Mouse (Mus musculus) retina, embryonic 14.5 days (tissue): ENCODE measurements around the gene Olfr1271.
"Not testable (repeated sequence)": the region's sequence is repeated elsewhere in the genome, so short reads cannot be mapped to it uniquely, and the experiment has no call there.

Source experiments
- DNase-seq: peaks from one replicate; pipeline ENCODE4 v3.0.0-alpha.2; 2015; ENCODE audit warnings: low spot score

The Olfr1271 gene

GRCm38 (mm10) chr2:90270932-90271331 is at the start of gene Olfr1271:
TSS of gene Olfr1271 (minus strand) at chr2:90271032.
- no peak for DNase-seq

GRCm38 (mm10) chr2:90292741-90293140 is 21.9 kb upstream of the Olfr1271 start, which contains the start of gene Olfr1272:
TSS of gene Olfr1272 (minus strand) at chr2:90292841.
- no peak for DNase-seq

- no peak for DNase-seq
These were observed 13.3 kb downstream of the Olfr1271 start, which contains the start of gene Olfr142 for GRCm38 (mm10) chr2:90257492-90257891. TSS of gene Olfr142 (minus strand) at chr2:90257592.

- DNase-seq, result not testable (repeated sequence)
These were observed 46.4 kb downstream of the Olfr1271 start, which contains the start of gene Olfr1506 for GRCm38 (mm10) chr2:90224393-90224792. TSS of gene Olfr1506 (minus strand) at chr2:90224493.
